Mouse (Mus musculus): ENCODE measurements around the gene Zfp940. TPM values are rescaled to one million over a fixed set of nuclear protein-coding genes. Genes with fewer than 3 reads are reported as not detected.
"Not testable (repeated sequence)": the region's sequence is repeated elsewhere in the genome, so short reads cannot be mapped to it uniquely, and the experiment has no call there.

Zfp940 gene
- 1 to 10 TPM; 2.4 to 2.5 TPM for total RNA-seq (2021)
- long read RNA-seq, experiment 1, partial matches to known transcripts: 1 of 3 reads
- long read RNA-seq, experiment 1, other reads (novel, unspliced or antisense): 1 of 3 reads
- long read RNA-seq, experiment 2, partial matches to known transcripts: 2 of 4 reads
- long read RNA-seq, experiment 2, other reads (novel, unspliced or antisense): 0 of 4 reads

DNA sequence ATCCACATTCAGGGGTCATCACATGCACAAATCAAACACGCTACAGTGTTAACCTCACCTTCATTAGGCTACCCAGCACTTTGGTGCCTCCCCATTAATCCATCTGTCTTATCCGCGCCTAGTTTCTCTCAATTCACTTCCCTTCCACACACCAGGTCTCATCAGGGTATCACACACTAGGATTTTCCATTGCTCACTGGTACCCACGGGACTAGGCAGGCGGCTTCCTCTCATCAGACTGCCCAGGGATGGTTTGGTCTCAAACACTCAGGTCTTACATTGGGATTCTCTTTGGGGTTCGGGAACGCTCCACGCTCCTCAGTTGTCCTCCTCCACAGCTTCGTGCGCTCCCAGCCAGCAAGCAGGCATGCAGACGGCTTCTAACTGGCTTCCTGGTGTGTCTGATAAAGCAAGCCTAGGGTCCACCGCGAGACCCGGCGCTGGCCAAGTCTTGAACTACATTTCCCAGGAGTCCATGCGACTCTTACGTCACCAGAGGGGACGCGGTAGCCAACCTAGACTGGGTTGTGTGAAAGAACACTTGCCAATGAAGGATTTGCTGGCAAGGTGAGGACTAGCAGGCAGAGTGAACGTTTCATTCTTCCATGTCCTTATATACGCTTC lies at the start of gene Zfp940:
Zfp940 (minus strand) TSS at position 451 of the 624 bp plus-strand sequence.
- peak; percentile 21 to 51 for DNase-seq (ENCODE audit: low spot score in 2 of 2)

DNA sequence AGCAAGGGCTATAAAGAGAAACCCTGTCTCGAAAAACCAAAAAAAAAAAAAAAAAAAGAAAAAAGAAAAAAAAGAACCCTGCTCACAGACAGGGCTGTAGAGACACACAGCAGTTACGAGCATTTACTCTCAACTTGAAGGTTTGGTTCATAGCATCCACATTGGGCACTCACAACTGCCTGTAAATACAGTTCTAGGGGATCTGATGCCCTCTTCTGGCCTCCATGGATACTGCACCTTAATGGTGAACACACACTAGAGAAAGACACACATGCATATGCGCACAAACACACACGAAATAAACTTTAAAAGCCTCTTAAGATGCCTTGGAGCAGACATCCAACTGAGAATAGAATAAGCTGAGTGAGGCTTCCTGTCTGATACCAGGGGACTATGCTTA lies 44.9 kb upstream of the Zfp940 start:
- no peak for DNase-seq (ENCODE audit: low spot score in 2 of 2)

- no peak for DNase-seq (ENCODE audit: low spot score in 2 of 2)
These were observed 39.3 kb upstream of the Zfp940 start for GRCm38 (mm10) chr7:29892756-29893155.

DNA sequence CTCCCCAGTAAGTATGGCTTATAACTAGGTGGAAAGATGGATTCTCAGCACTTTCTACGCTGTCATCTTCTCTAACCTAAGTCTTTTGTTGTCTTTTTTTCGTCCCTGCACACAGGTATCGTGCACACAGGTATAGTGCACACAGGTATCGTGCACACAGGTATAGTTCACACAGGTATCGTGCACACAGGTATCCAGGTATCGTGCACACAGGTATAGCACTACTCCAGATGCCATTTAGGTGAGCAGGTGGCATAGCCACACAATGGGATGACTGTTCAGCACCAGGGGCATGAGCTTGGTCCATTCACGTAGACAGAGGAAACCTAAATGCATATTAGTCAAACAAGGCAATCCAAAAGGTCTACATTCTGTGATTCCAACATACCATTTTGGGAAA lies 37.0 kb upstream of the Zfp940 start:
- no peak for DNase-seq (ENCODE audit: low spot score in 2 of 2)

GRCm38 (mm10) chr7:29880916-29881315 lies 27.4 kb upstream of the Zfp940 start:
- DNase-seq (ENCODE audit: low spot score in 2 of 2): no peak

DNA sequence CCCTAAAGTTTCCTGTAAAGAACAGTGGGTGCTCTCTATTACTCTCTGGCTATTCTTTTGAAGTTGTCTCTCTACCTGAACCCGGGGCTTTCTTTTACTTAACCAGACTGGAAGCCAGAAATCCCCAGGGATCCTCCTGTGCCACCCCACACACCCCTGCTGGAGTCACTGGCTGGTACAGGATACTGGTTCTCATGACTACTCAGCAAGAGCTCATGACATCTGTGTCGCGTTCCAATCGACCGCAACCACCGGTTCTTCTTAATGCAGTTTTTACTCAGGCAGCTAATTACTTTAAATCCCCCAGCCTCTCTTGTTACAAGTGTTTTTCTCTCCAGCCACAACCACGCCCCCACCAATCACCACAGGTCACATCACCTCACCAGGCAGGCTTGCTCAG lies 26.6 kb upstream of the Zfp940 start:
- DNase-seq (ENCODE audit: low spot score in 2 of 2): no peak

- DNase-seq (ENCODE audit: low spot score in 2 of 2): not testable (repeated sequence)
These were observed 24.1 kb upstream of the Zfp940 start for GRCm38 (mm10) chr7:29877561-29877960.

GRCm38 (mm10) chr7:29874256-29874655 lies 20.8 kb upstream of the Zfp940 start:
- DNase-seq (ENCODE audit: low spot score in 2 of 2): no peak

- DNase-seq (ENCODE audit: low spot score in 2 of 2): no peak
These were observed 8.2 kb upstream of the Zfp940 start for GRCm38 (mm10) chr7:29861660-29862059.

GRCm38 (mm10) chr7:29859532-29860517 lies 6.4 kb upstream of the Zfp940 start, which contains the start of gene Zfp420:
Zfp420 (plus strand) TSS chr7:29859979.
- peak; percentile 41 to 68 for DNase-seq (ENCODE audit: low spot score in 2 of 2)

DNA sequence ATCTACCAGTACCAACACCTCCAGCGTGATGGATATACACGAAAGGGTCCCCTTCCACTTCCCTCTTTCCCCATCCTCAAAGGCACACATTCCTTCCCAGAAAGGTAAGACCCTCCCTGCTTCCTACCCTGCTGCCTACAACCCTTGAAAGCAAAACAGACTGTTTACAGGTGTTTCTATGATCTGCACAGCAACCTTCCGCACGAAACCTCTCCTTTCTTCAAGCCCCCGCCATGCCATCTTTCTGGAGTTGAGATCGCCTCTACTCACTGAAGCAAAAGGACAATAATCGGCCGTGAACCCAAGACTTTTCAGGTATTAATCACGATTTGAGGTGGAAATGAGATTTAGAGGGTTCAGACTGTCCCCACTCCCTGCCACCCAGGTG lies 644 bp downstream of the Zfp940 start:
- no peak for DNase-seq (ENCODE audit: low spot score in 2 of 2)

- DNase-seq (ENCODE audit: low spot score in 2 of 2): no peak
These were observed 8.9 kb downstream of the Zfp940 start for GRCm38 (mm10) chr7:29844616-29845015.

GRCm38 (mm10) chr7:29842105-29842504 lies 11.4 kb downstream of the Zfp940 start:
- no peak for DNase-seq (ENCODE audit: low spot score in 2 of 2)

DNA sequence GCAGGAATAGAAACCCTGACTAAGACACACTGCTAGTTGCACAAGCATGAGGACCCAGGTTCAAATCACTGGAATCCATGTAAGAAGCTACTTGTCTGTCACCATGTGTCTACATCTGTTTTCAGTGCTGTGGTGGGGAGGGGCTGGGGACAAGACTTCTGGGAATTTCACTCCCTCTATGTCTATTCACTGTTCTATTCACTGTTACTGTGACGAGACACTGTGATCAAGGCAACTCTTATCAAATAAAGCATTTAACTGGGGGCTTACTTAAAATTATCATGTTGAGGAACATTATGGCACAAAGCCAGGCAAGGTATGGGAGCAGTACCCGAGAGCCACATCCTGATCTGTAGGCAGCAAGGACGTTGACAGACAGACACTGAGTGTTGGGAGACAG lies 14.2 kb downstream of the Zfp940 start:
- no peak for DNase-seq (ENCODE audit: low spot score in 2 of 2)

- DNase-seq (ENCODE audit: low spot score in 2 of 2): no peak
These were observed 16.7 kb downstream of the Zfp940 start for GRCm38 (mm10) chr7:29836816-29837215.

GRCm38 (mm10) chr7:29829804-29830203 lies 23.7 kb downstream of the Zfp940 start:
- DNase-seq (ENCODE audit: low spot score in 2 of 2): no peak

GRCm38 (mm10) chr7:29828001-29828400 lies 25.5 kb downstream of the Zfp940 start:
- DNase-seq (ENCODE audit: low spot score in 2 of 2): no peak

DNA sequence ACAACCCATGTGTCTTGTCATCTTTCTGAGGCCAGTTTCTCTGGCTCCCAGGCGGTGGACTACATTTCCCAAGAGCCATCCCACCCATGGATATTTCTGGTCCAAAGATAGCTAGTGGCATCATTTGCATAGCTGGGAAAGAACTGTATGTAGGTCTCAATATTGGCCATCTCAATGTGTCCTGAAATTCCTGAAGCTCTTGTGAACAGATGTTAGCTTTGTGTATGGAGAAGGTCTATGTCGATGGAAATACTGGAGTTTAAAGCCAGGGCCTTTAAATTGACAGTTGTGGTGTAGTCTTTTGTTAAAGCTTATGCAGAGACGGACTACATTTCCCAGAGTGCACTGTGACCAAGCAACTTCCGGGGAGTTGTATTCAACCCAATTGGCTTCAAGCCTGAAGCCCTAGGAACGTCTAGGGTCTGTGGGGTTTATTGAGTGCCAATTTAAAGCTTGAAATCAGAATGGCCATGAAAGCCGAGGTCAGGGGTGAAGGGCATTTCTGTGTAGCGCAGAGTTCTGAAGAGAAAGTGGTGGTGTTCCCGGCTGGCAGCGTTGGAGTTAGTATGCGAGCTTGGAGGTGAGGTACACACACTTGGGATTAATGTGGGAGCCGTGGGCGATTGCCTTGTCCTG lies 34.7 kb downstream of the Zfp940 start:
- DNase-seq (ENCODE audit: low spot score in 2 of 2): peak in 1 of 2 experiments; percentile 26

DNA sequence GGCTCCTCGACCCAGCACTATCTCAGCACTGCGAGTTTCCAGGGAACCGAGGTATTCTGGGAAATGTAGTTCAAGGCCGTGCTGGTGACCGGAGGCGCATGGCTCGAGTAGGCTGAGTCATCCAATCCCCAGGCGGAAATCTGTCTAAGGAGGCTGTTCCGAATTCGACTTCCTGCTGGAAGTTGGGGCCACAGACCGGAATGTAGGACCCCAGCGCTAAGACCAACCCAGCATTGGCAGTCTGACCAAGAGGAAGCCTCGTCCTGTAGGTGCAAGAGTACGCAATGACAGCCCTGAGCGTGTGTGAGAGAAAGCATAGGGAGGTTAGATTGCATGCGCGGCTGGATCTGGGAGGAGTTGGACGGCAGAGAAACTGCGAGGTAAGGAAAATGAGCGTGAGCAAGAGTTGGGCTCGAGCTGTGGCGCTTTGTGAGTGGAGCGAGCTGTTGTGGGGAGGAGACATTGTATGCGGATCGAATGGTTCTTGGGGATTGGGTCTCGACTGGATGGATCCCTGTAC lies 37.5 kb downstream of the Zfp940 start, which contains the start of gene Zfp790:
Zfp790 (plus strand) TSS at position 205 of the 520 bp plus-strand sequence.
- peak; percentile 29 to 71 for DNase-seq (ENCODE audit: low spot score in 2 of 2)

DNA sequence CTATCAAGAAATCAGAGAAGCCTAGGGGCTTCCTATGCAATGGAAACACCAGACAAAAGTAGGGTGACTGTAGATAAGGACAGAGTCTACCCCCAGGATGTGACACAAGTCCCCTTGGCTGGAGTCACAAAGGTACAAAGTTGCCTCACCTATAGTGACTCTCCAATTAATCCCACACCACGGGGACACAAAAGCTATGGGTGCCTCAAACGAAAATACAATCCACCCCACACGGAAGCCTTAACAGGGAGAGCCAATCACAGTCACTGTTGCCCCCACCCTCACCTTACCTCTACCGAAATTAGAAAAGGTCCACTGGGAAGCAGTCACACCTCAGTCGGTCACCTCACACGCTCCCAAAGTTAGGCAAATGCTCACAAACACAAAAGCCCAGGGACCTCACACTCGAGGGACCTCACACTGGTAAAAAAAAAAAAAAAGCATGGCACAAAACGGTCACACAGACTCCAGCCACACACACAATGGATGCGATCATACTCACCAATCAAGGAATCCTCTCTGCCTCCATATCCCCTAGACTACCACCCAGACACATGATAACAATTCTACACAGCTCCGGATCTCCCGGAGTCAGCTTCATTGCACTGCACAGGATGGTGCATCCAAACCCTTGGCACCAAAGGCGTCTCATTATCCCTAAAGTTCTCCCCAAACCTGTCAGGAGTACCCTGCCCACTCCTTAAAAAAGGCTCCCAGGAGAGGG lies 38.2 kb downstream of the Zfp940 start:
- no peak for DNase-seq (ENCODE audit: low spot score in 2 of 2)
